Mouse (Mus musculus): ENCODE measurements around the gene Hspa1l. TPM values are rescaled to one million over a fixed set of nuclear protein-coding genes. Genes with fewer than 3 reads are reported as not detected.
A peak's percentile ranks its signal among the peaks of the same experiment; 100 is the strongest.
"Not testable (repeated sequence)": the region's sequence is repeated elsewhere in the genome, so short reads cannot be mapped to it uniquely, and the experiment has no call there.

Hspa1l gene
- polyA plus RNA-seq, 1 experiment, result 0.50 TPM

DNA sequence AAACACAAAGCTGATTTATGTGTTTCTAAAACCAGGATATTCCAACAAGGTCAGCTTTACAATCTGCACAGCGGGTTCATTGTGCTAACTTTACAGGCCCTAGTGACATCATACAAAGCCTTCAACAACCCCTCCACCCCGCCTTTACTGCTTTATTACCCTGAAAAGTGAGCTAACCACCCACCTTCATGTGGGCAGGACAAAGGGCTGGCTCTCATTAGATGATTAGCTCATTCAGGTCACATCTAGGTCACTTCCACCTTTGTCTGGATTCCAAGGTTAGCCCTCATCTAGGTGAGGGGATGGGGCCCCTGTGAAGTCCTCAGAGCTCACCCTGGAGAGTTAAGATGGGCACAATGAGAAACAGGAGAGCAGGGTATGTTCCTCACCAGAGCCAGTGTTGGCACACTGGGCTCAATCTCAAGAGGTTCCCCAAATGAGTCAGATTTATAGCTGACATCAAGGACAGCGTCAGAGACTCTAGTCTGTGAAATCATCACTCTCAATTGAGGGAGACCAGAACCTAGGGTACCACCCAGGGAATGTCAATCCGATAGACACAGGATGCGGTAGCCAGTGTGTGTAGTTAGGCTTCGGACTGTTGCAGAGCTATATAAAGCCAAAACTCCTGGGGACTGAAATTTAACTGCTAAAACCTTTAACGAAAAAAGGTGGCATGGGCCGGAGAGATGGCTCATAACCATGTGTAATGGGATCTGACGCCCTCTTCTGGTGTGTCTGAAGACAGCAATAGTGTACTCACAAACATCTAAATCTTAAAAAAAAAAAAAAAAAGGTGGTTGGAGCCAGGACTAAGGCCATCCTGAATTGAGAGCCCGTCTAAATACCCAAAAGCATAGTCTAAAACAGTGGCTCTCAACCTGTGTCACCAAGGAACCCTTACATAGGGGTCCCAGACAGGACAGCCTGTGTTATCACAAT, 21.7 kb upstream of the Hspa1l start:
- peak overlapping the region; percentile 97 for H3K4me3 ChIP-seq (ENCODE audit: insufficient read depth, low read length)
- H3K27ac ChIP-seq (ENCODE audit: insufficient read depth, low read length), result no peak overlapping the region
- TF ChIP-seq CTCF (IDR thresholded peaks at IDR 0.05; ENCODE audit: extremely low read depth, insufficient read depth, low read length) (no peak), POLR2A (IDR thresholded peaks at IDR 0.05; ENCODE audit: extremely low read depth, insufficient read depth, low read length) (no peak)
- H3K4me1 ChIP-seq (ENCODE audit: control insufficient read depth, insufficient read depth, low read length), result peaks cover 3% of the 10 kb centered on the region

DNA sequence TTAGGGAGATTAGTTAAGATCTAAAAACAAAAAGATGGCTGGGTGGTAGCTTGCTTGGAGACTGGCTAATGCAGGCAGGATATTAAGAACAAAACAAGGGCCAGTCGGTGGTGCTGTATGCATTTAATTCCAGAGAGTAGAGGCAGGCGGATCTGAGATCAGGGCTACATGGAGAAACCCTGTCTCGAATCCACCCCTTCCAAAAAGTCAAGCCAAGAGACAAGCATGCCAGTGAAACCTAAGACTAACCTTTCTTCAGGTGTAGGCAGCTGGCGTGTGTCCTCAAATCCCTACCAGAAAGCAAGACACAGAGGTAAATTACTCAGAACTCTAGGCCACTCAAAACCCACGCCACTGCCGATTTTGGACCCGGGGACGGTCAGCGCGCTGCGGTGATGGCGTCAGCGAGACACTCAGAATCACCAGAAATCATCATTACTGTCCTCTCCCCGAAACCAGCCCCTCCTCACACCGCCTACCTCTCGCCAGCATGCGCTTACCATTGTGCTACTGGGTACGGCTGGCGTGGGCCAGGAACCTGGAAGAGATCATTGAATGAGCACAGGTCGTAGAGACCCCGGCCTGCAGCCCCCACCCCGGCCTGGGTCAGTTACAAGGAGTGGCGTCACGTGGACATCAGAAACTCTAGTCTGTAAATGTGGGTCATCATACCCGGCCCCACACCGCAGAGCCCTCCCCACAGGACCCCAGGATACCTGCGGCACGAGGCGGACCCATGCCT, 20.7 kb upstream of the Hspa1l start:
- Histone ChIP-seq H3K4me3 (ENCODE audit: insufficient read depth, low read length) (peak overlapping the region; percentile 97), H3K4me1 (ENCODE audit: control insufficient read depth, insufficient read depth, low read length) (peaks cover 3% of the 10 kb centered on the region), H3K27ac (ENCODE audit: insufficient read depth, low read length) (peak overlapping the region; percentile 90)
- TF ChIP-seq CTCF (IDR thresholded peaks at IDR 0.05; ENCODE audit: extremely low read depth, insufficient read depth, low read length) (no peak), POLR2A (IDR thresholded peaks at IDR 0.05; ENCODE audit: extremely low read depth, insufficient read depth, low read length) (no peak)

DNA sequence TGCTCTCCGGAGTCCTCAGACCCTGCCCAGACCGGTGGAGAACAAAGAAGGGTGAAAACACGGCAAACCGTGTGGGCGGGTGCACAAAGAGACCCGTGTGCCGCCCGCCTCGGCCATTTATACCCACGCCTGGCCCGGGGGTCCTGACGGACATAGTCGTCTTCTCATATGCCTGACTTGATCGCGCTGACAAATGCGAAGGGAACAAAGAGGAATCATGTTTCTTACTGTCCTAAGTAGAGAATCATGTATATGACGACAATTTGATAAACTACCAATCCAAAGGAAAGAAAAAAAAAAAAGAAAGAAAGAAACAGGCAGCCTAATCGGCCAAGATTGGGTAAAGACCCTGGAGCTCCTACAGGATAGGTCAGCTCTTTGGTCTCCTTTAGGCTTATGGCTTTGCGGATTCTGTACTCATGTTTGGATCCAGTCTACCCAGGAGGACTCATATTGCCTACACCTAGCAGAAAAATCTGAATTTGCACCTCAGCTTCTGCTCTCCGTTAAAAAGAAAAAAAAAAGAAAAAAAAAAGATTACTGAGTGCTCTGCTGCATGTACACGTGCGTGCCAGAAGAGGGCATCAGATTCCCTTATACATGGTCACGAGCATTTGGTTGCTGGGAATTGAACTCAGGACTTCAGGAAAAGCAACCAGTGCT, 20.0 kb upstream of the Hspa1l start:
- Histone ChIP-seq H3K4me1 (ENCODE audit: control insufficient read depth, insufficient read depth, low read length) (peaks cover 3% of the 10 kb centered on the region), H3K27ac (ENCODE audit: insufficient read depth, low read length) (peak overlapping the region; percentile 90), H3K4me3 (ENCODE audit: insufficient read depth, low read length) (peak overlapping the region; percentile 97)
- TF ChIP-seq POLR2A (IDR thresholded peaks at IDR 0.05; ENCODE audit: extremely low read depth, insufficient read depth, low read length) (peak; percentile 88), CTCF (IDR thresholded peaks at IDR 0.05; ENCODE audit: extremely low read depth, insufficient read depth, low read length) (peak; percentile 55)

DNA sequence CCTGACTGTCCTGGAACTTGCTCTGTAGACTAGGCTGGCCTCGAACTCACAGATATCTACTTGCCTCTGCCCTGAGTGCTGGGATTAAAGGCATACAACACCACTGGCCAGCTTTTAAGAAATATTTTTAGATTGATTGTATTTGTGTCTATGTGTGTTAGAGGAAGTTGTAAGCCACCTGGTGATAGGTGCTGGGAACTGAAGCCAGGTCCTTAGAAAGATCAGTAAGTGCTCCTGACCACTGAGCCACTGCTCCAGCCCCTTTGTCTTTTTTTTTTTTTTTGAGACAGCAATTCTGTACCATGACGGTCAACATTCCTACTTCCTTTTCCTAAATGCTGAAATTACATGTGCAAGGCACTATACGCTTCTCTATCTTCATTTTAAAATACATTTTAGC, 19.2 kb upstream of the Hspa1l start:
- Histone ChIP-seq H3K4me3 (ENCODE audit: insufficient read depth, low read length) (no peak overlapping the region), H3K27ac (ENCODE audit: insufficient read depth, low read length) (no peak overlapping the region), H3K4me1 (ENCODE audit: control insufficient read depth, insufficient read depth, low read length) (peaks cover 3% of the 10 kb centered on the region)
- TF ChIP-seq CTCF (IDR thresholded peaks at IDR 0.05; ENCODE audit: extremely low read depth, insufficient read depth, low read length), result no peak
- no peak for TF ChIP-seq POLR2A (IDR thresholded peaks at IDR 0.05; ENCODE audit: extremely low read depth, insufficient read depth, low read length)

DNA sequence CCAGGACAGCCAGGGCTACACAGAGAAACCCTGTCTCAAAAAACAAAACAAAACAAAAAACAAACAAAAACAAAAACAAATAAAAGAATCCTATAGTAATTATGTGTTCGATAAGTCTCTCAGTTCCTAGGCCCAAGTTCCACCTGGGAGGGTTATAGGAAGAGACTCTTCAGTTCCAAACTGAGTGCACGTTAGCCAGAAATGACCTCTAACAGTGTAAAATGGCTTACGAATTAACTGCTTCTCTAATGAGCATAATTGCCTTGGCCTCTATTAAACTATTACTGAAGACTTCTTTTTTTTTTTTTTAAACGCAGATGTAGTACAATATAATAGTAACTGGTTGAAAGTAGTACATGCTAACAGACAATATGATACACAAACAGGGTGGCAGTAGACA, 18.6 kb upstream of the Hspa1l start:
- Histone ChIP-seq H3K4me3 (ENCODE audit: insufficient read depth, low read length) (no peak overlapping the region), H3K27ac (ENCODE audit: insufficient read depth, low read length) (no peak overlapping the region), H3K4me1 (ENCODE audit: control insufficient read depth, insufficient read depth, low read length) (peaks cover 3% of the 10 kb centered on the region)
- TF ChIP-seq POLR2A (IDR thresholded peaks at IDR 0.05; ENCODE audit: extremely low read depth, insufficient read depth, low read length), result no peak

DNA sequence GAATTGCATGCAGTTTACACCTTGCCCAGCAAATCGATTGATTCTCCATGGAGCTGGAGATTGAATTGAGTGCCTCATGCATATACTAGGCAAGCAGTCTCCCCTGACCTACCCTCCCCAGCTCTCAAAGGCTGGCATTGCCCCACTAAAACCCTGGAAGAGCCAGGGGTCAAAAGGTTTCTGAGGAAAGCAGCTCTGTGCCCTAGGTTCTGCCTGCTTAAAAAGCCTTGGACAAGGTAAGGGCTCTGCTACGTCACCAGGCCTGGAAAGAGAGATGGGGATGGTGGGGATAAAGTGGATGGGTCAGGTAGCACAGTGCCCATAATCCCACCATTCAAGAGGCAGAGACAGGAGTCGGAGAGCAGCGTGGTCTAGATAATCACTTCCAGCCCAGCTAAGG, 17.7 kb upstream of the Hspa1l start:
- H3K4me1 ChIP-seq (ENCODE audit: control insufficient read depth, insufficient read depth, low read length), result peaks cover 3% of the 10 kb centered on the region
- no peak overlapping the region for H3K4me3 ChIP-seq (ENCODE audit: insufficient read depth, low read length)
- no peak overlapping the region for H3K27ac ChIP-seq (ENCODE audit: insufficient read depth, low read length)
- TF ChIP-seq CTCF (IDR thresholded peaks at IDR 0.05; ENCODE audit: extremely low read depth, insufficient read depth, low read length) (no peak), POLR2A (IDR thresholded peaks at IDR 0.05; ENCODE audit: extremely low read depth, insufficient read depth, low read length) (no peak)

DNA sequence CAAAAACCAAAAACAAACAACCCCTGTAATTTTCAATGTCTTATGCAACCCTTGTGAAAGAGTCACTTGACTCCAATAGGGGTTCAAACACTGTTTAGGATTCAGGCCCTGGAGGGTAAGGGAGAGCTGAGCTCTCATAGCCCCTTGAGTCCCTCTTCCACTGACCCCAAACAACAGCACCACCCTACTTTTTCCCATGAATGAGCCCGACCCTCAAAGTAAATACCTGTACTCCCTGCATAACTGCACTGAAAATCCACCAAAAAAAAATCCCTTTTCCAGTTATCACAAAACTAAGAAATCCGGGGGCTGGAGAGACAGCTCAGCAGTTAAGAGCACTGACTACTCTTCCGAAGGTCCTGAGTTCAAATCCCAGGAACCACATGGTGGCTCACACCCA, 16.6 kb upstream of the Hspa1l start:
- Histone ChIP-seq H3K27ac (ENCODE audit: insufficient read depth, low read length) (no peak overlapping the region), H3K4me1 (ENCODE audit: control insufficient read depth, insufficient read depth, low read length) (peaks cover under 1% of the 10 kb centered on the region), H3K4me3 (ENCODE audit: insufficient read depth, low read length) (no peak overlapping the region)
- no peak for TF ChIP-seq POLR2A (IDR thresholded peaks at IDR 0.05; ENCODE audit: extremely low read depth, insufficient read depth, low read length)
- no peak for TF ChIP-seq CTCF (IDR thresholded peaks at IDR 0.05; ENCODE audit: extremely low read depth, insufficient read depth, low read length)

DNA sequence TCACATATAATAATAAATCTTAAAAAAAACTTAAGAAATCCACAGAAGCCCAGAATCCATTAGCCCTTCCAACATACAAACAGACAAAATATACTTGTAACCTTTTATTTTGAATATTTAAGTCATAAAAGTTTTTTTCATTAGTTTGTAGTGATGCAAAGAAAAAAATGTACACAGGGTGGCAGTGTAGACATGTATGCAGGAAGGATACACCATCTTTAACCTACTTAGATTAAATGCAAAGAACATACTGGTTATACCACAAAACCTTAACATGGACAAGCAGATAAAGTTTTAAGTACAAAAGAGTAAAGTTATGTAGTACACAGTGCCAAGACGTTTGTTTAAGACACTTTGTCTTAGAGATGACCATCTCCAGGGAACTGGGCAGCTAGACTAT, 16.2 kb upstream of the Hspa1l start:
- no peaks in the 10 kb centered on the region for H3K4me1 ChIP-seq (ENCODE audit: control insufficient read depth, insufficient read depth, low read length)
- no peak for TF ChIP-seq POLR2A (IDR thresholded peaks at IDR 0.05; ENCODE audit: extremely low read depth, insufficient read depth, low read length)
- TF ChIP-seq CTCF (IDR thresholded peaks at IDR 0.05; ENCODE audit: extremely low read depth, insufficient read depth, low read length), result no peak
- no peak overlapping the region for H3K4me3 ChIP-seq (ENCODE audit: insufficient read depth, low read length)
- no peak overlapping the region for H3K27ac ChIP-seq (ENCODE audit: insufficient read depth, low read length)

DNA sequence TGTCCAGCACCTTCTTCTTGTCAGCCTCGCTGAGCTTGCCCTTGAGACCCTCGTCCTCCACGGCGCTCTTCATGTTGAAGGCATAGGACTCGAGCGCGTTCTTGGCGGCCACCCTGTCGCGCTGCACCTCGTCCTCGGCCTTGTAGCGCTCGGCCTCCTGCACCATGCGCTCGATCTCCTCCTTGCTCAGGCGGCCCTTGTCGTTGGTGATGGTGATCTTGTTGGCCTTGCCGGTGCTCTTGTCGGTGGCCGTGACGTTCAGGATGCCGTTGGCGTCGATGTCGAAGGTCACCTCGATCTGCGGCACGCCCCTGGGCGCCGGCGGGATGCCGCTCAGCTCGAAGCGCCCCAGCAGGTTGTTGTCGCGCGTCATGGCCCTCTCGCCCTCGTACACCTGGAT, 15.2 kb upstream of the Hspa1l start:
- H3K27ac ChIP-seq (ENCODE audit: insufficient read depth, low read length); H3K4me1 ChIP-seq (ENCODE audit: control insufficient read depth, insufficient read depth, low read length); H3K4me3 ChIP-seq (ENCODE audit: insufficient read depth, low read length): not testable (repeated sequence)

DNA sequence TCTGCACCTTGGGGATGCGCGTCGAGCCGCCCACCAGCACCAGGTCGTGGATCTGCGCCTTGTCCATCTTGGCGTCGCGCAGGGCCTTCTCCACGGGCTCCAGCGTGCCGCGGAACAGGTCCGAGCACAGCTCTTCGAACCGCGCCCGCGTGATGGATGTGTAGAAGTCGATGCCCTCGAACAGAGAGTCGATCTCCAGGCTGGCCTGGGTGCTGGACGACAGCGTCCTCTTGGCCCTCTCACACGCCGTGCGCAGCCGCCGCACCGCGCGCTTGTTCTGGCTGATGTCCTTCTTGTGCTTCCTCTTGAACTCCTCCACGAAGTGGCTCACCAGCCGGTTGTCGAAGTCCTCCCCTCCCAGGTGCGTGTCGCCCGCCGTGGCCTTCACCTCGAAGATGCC, 14.5 kb upstream of the Hspa1l start:
- not testable (repeated sequence) for H3K27ac ChIP-seq (ENCODE audit: insufficient read depth, low read length); H3K4me1 ChIP-seq (ENCODE audit: control insufficient read depth, insufficient read depth, low read length); H3K4me3 ChIP-seq (ENCODE audit: insufficient read depth, low read length)

DNA sequence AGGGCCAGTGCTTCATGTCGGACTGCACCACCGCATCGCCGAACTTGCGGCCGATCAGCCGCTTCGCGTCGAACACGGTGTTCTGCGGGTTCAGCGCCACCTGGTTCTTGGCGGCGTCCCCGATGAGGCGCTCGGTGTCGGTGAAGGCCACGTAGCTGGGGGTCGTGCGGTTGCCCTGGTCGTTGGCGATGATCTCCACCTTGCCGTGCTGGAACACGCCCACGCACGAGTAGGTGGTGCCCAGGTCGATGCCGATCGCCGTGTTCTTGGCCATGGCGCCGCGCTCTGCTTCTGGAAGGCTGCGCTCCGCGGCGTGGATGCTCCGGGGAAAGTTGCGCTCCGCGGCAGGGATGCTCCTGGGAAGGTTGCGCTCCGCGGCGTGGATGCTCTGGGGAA, 13.8 kb upstream of the Hspa1l start:
- not testable (repeated sequence) for H3K4me1 ChIP-seq (ENCODE audit: control insufficient read depth, insufficient read depth, low read length); H3K27ac ChIP-seq (ENCODE audit: insufficient read depth, low read length)
- H3K4me3 ChIP-seq (ENCODE audit: insufficient read depth, low read length), result peak overlapping the region; percentile 63
